Mouse (Mus musculus): ENCODE results near the gene A230072I06Rik. TPM values are rescaled to one million over a fixed set of nuclear protein-coding genes. Genes with fewer than 3 reads are reported as not detected.

The A230072I06Rik gene
- polyA plus RNA-seq, 1 experiment from 2014 or later, result 0.22 TPM

GRCm38 (mm10) chr8:12282128-12282527, 3.5 kb downstream of the A230072I06Rik start:
- peaks cover 49% of the 10 kb centered on the region for H3K27me3 ChIP-seq
- no peak overlapping the region for H3K4me2 ChIP-seq (replicated peaks)
- H3K9ac ChIP-seq (replicated peaks), result no peak overlapping the region
- H3K9me3 ChIP-seq, result no peaks in the 10 kb centered on the region
- peaks cover 14% of the 10 kb centered on the region; the same call in 1 of the 2 replicates for H3K4me1 ChIP-seq
- H3K27ac ChIP-seq (replicated peaks), result no peak overlapping the region
- WGBS, result 78% methylated on average over 22 of the region's 22 CpGs
- H3K4me3 ChIP-seq, result no peak overlapping the region
- ATAC-seq (ENCODE audit: low FRiP score, low read depth), result no peak
- H3K36me3 ChIP-seq, result no peaks in the 10 kb centered on the region

GRCm38 (mm10) chr8:12290551-12290950, 11.9 kb downstream of the A230072I06Rik start:
- no peaks in the 10 kb centered on the region for H3K36me3 ChIP-seq
- peaks cover 45% of the 10 kb centered on the region for H3K27me3 ChIP-seq
- no peak overlapping the region for H3K4me2 ChIP-seq (replicated peaks)
- peaks cover 11% of the 10 kb centered on the region; the same call in 1 of the 2 replicates for H3K4me1 ChIP-seq
- H3K27ac ChIP-seq (replicated peaks), result no peak overlapping the region
- no peak for ATAC-seq (ENCODE audit: low FRiP score, low read depth)
- no peak overlapping the region for H3K4me3 ChIP-seq
- no peak overlapping the region for H3K9ac ChIP-seq (replicated peaks)
- H3K9me3 ChIP-seq, result no peaks in the 10 kb centered on the region

- no peak overlapping the region for H3K4me3 ChIP-seq
- peak; percentile 38; the same call in 1 of the 2 replicates for ATAC-seq (ENCODE audit: low FRiP score, low read depth)
- H3K36me3 ChIP-seq, result no peaks in the 10 kb centered on the region
- H3K4me2 ChIP-seq (replicated peaks), result no peak overlapping the region
- no peak overlapping the region for H3K27ac ChIP-seq (replicated peaks)
- H3K27me3 ChIP-seq, result peaks cover 57% of the 10 kb centered on the region
- H3K4me1 ChIP-seq, result peaks cover 29% of the 10 kb centered on the region
- H3K9ac ChIP-seq (replicated peaks), result no peak overlapping the region
- WGBS, result 74% methylated on average over 10 of the region's 10 CpGs
- no peaks in the 10 kb centered on the region for H3K9me3 ChIP-seq
Measured at GRCm38 (mm10) chr8:12298326-12298950, 19.8 kb downstream of the A230072I06Rik start.

GRCm38 (mm10) chr8:12301998-12302397, 23.4 kb downstream of the A230072I06Rik start:
- no peaks in the 10 kb centered on the region for H3K9me3 ChIP-seq
- ATAC-seq (ENCODE audit: low FRiP score, low read depth), result no peak
- WGBS, result 52% methylated on average over 14 of the region's 14 CpGs
- peaks cover 19% of the 10 kb centered on the region for H3K4me1 ChIP-seq
- H3K27me3 ChIP-seq, result peaks cover 62% of the 10 kb centered on the region
- no peak overlapping the region for H3K4me3 ChIP-seq
- no peak overlapping the region for H3K27ac ChIP-seq (replicated peaks)
- no peak overlapping the region for H3K4me2 ChIP-seq (replicated peaks)
- no peak overlapping the region for H3K9ac ChIP-seq (replicated peaks)
- H3K36me3 ChIP-seq, result no peaks in the 10 kb centered on the region

DNA sequence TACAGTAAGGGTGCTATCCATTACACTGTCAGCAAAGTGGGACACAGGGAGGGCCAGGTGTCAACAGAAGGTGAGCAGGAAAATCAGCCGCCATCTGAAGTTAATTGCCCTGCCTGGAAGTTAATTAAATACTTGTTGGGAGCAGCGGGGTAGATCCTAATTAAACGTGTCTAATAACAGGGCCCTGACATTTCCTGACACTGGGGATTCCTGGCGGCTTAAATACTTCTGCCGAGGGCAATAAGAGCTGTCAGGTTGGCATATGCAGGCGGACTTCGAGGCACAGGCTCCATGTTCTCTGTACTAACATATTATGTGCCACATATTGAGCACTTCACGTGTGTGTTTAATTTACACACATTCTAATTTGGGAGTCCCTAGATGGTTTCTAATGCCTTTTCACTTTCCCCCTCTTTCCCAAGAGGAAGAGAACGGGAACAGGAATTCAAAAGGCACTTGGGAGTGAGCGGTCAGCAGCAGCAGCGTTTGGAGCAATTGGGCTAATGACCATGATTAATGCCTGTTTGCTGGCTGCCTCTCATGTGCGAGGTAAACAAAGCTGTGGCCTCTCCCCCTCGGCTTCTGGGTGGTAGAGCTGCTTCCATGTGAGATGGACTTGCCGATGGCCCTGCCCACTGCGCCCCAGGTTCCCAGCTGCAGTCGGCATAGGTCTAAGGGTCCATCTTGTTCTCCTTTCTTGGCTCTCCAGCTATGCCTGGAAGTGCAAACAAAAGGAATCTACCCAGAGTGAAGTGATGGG, 34.5 kb downstream of the A230072I06Rik start:
- H3K9me3 ChIP-seq, result peaks cover 3% of the 10 kb centered on the region; the same call in 1 of the 2 replicates
- no peak overlapping the region for H3K27ac ChIP-seq (replicated peaks)
- no peak overlapping the region for H3K9ac ChIP-seq (replicated peaks)
- H3K36me3 ChIP-seq, result no peaks in the 10 kb centered on the region
- H3K4me2 ChIP-seq (replicated peaks), result no peak overlapping the region
- 51% methylated on average over 16 of the region's 16 CpGs for WGBS
- H3K4me1 ChIP-seq, result peaks cover 23% of the 10 kb centered on the region
- no peak for ATAC-seq (ENCODE audit: low FRiP score, low read depth)
- H3K4me3 ChIP-seq, result no peak overlapping the region
- H3K27me3 ChIP-seq, result peaks cover 98% of the 10 kb centered on the region

GRCm38 (mm10) chr8:12314258-12314657, 35.6 kb downstream of the A230072I06Rik start:
- no peaks in the 10 kb centered on the region for H3K9me3 ChIP-seq
- no peak overlapping the region for H3K4me3 ChIP-seq
- no peak overlapping the region for H3K27ac ChIP-seq (replicated peaks)
- H3K27me3 ChIP-seq, result peaks cover 98% of the 10 kb centered on the region
- peaks cover 25% of the 10 kb centered on the region for H3K4me1 ChIP-seq
- H3K9ac ChIP-seq (replicated peaks), result no peak overlapping the region
- 36% methylated on average over 11 of the region's 11 CpGs for WGBS
- no peak for ATAC-seq (ENCODE audit: low FRiP score, low read depth)
- H3K4me2 ChIP-seq (replicated peaks), result no peak overlapping the region
- H3K36me3 ChIP-seq, result no peaks in the 10 kb centered on the region

DNA sequence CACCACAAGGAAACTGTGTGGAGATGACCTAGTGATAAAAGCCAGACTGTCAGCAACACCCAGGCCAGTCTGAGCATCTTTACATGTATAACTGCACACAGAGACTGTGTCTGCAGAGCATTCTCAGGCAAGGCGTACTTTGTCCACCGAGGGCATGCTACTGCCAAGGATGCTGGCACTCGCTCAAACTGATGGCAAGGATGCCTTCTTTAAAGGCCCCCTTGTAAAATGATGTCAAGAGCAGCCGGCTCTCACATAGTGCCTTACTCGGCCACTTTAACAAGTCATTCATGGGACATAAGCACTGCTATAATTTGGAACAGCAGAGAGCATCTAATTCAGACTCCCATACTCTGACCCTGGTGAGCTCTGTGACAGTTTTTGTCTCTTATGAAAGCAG, 36.6 kb downstream of the A230072I06Rik start:
- no peak overlapping the region for H3K4me3 ChIP-seq
- no peak for ATAC-seq (ENCODE audit: low FRiP score, low read depth)
- H3K36me3 ChIP-seq, result no peaks in the 10 kb centered on the region
- no peak overlapping the region for H3K27ac ChIP-seq (replicated peaks)
- no peak overlapping the region for H3K4me2 ChIP-seq (replicated peaks)
- 55% methylated on average over 5 of the region's 5 CpGs for WGBS
- H3K27me3 ChIP-seq, result peaks cover 98% of the 10 kb centered on the region
- H3K9ac ChIP-seq (replicated peaks), result no peak overlapping the region
- peaks cover 31% of the 10 kb centered on the region for H3K4me1 ChIP-seq
- no peaks in the 10 kb centered on the region for H3K9me3 ChIP-seq

DNA sequence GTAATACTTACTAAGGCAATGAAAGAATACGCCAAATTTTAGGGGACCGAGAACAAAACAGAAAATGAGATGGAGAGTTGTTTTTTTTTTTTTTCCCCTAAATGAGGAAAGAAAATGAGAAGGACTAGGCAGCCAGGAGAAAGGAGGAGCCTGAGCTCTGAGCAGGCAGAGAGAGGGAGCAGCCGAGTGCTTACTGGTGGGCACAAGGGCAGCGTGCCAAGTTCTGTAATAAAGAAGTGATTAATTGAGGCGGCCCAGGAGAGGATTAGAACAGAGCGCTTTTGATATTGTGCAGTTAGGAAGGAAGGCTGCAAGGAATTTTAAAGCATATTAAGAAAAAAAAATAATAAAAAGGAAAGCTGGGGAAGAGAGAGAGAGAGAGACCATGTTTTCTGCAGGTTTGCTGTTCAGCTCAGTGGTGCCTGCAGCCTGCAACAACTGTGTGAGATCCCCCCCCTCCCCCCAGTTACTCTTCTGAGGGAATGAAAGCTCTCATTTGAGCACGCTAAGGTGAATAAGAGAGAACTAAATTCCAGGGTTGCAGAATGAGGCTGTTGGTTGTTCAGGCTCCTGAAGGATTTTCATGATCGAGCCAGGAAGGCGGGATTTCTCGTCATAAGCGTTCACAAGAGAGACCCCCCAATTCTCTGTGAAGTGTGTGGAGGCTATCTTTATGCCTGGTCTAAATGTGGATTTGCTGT, 41.3 kb downstream of the A230072I06Rik start:
- Histone ChIP-seq H3K9me3 (no peaks in the 10 kb centered on the region), H3K27ac (replicated peaks) (no peak overlapping the region), H3K27me3 (peaks cover 100% of the 10 kb centered on the region), H3K4me1 (peaks cover 58% of the 10 kb centered on the region), H3K9ac (replicated peaks) (no peak overlapping the region), H3K4me3 (no peak overlapping the region), H3K4me2 (replicated peaks) (no peak overlapping the region), H3K36me3 (no peaks in the 10 kb centered on the region)
- ATAC-seq (ENCODE audit: low FRiP score, low read depth), result peak; percentile 53; the same call in 1 of the 2 replicates
- 66% methylated on average over 11 of the region's 11 CpGs for WGBS

GRCm38 (mm10) chr8:12322071-12322470, 43.5 kb downstream of the A230072I06Rik start:
- Histone ChIP-seq H3K27ac (replicated peaks) (no peak overlapping the region), H3K27me3 (peaks cover 96% of the 10 kb centered on the region), H3K4me2 (replicated peaks) (no peak overlapping the region), H3K9ac (replicated peaks) (no peak overlapping the region), H3K9me3 (no peaks in the 10 kb centered on the region), H3K4me1 (peaks cover 66% of the 10 kb centered on the region), H3K36me3 (no peaks in the 10 kb centered on the region), H3K4me3 (no peak overlapping the region)
- no peak for ATAC-seq (ENCODE audit: low FRiP score, low read depth)
- 63% methylated on average over 6 of the region's 6 CpGs for WGBS

DNA sequence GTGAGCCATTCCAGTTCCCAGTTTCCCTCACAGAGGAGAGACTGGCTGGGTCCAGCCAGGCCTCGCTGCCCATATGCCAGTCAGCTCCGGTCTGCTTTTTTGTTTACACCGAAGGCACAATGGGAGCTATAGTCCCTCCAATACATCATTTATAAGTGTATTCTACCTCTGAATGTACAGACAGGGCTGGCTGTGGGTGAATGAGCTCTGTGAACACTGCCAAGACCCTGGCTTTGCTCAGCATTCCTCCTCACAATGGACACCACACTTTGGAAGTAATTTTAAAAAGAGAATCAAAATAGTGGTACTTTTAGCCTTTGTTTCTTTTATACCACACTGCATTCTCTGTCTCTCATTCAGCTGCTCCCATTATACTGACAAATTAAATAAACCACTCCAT, 44.6 kb downstream of the A230072I06Rik start:
- Histone ChIP-seq H3K27me3 (peaks cover 94% of the 10 kb centered on the region), H3K4me2 (replicated peaks) (no peak overlapping the region), H3K4me1 (peaks cover 78% of the 10 kb centered on the region), H3K4me3 (no peak overlapping the region), H3K9me3 (no peaks in the 10 kb centered on the region), H3K36me3 (no peaks in the 10 kb centered on the region), H3K9ac (replicated peaks) (no peak overlapping the region), H3K27ac (replicated peaks) (no peak overlapping the region)
- no peak for ATAC-seq (ENCODE audit: low FRiP score, low read depth)
- WGBS, result 76% methylated on average over 3 of the region's 3 CpGs

GRCm38 (mm10) chr8:12324561-12324960, 45.9 kb downstream of the A230072I06Rik start:
- ATAC-seq (ENCODE audit: low FRiP score, low read depth), result no peak
- H3K4me3 ChIP-seq, result no peak overlapping the region

More at GRCm38 (mm10) chr8:12324561-12324960, 45.9 kb downstream of the A230072I06Rik start:
- Histone ChIP-seq H3K27me3 (peaks cover 93% of the 10 kb centered on the region), H3K27ac (replicated peaks) (no peak overlapping the region), H3K9me3 (no peaks in the 10 kb centered on the region), H3K4me2 (replicated peaks) (peak overlapping the region; percentile 31), H3K4me1 (peaks cover 80% of the 10 kb centered on the region), H3K36me3 (no peaks in the 10 kb centered on the region), H3K9ac (replicated peaks) (no peak overlapping the region)
- 19% methylated on average over 10 of the region's 10 CpGs for WGBS
